Mouse (Mus musculus) kidney, postnatal 0 days (tissue): ENCODE data around the gene Slc35e2. TPM values are rescaled to one million over a fixed set of nuclear protein-coding genes. Genes with fewer than 3 reads are reported as not detected.

ENCODE experiments used
- ATAC-seq: fragments of 200-750 bp; cut with Nextera tagmentation; replicated peaks from 2 replicates; pipeline ENCODE4 v1.8.0; 2017; ENCODE audit warnings: low read depth, moderate number of reproducible peaks, moderate TSS enrichment, moderate library complexity; ENCODE audit not compliant: low FRiP score
- DNase-seq: peaks from one replicate; pipeline ENCODE4 v3.0.0-alpha.2; 2016; ENCODE audit warnings: low spot score
- H3K27ac ChIP-seq: fragments of 300-500 bp; sonication (generic); 2 replicates; pipeline ENCODE4 v1.5.1; 2014; ENCODE audit warnings: mild to moderate bottlenecking
- H3K27me3 ChIP-seq: fragments of 300-500 bp; sonication (generic); 2 replicates; pipeline ENCODE4 v1.6.1; 2014; ENCODE audit warnings: low read length, mixed read lengths; ENCODE audit not compliant: insufficient read depth
- H3K36me3 ChIP-seq: fragments of 300-500 bp; sonication (generic); 2 replicates; pipeline ENCODE4 v1.6.1; 2014; ENCODE audit warnings: low read length, mixed read lengths; ENCODE audit not compliant: insufficient read depth
- H3K4me1 ChIP-seq: fragments of 300-500 bp; sonication (generic); replicated peaks from 2 replicates; pipeline ENCODE4 v1.6.1; 2014; ENCODE audit warnings: antibody characterized with exemption, low read length, mixed read lengths; ENCODE audit not compliant: insufficient read depth
- H3K4me2 ChIP-seq: fragments of 300-500 bp; sonication (generic); 2 replicates; pipeline ENCODE4 v1.6.1; 2014; ENCODE audit warnings: mild to moderate bottlenecking, low read length, moderate library complexity, mixed read lengths
- H3K4me3 ChIP-seq: fragments of 300-500 bp; sonication (generic); replicated peaks from 2 replicates; pipeline ENCODE4 v1.5.1; 2014; ENCODE audit warnings: low read depth, low read length
- H3K9ac ChIP-seq: fragments of 300-500 bp; sonication (generic); 2 replicates; pipeline ENCODE4 v1.6.1; 2014; ENCODE audit warnings: low read depth, low read length
- H3K9me3 ChIP-seq: fragments of 300-500 bp; sonication (generic); replicated peaks from 2 replicates; pipeline ENCODE4 v1.6.1; 2016; ENCODE audit warnings: low read length, inconsistent platforms, mixed read lengths
- CTCF ChIP-seq: IDR thresholded peaks from 2 replicates; pipeline ENCODE4 v1.5.1; 2016; ENCODE audit warnings: antibody characterized with exemption, low read depth, mild to moderate bottlenecking, moderate library complexity
- WGBS: fragments of 180-500 bp; shearing (Covaris S2); extraction: QIAGEN DNeasy Blood & Tissue Kit; methylation state at CpG from one replicate; pipeline ENCODE4 v1.1.7; 2014; 5-methylcytosine and 5-hydroxymethylcytosine counted together
- polyA plus RNA-seq: library from polyadenylated mRNA; unstranded; fragments of >200 nt; fragmentation: Nextera tagmentation; extraction: Ambion mirVana; gene quantifications from 2 replicates; pipeline ENCODE4 v1.2.1, GENCODE M21; 2015

Slc35e2 gene
- polyA plus RNA-seq, 1 experiment from 2014 or later: 6.6 TPM

DNA sequence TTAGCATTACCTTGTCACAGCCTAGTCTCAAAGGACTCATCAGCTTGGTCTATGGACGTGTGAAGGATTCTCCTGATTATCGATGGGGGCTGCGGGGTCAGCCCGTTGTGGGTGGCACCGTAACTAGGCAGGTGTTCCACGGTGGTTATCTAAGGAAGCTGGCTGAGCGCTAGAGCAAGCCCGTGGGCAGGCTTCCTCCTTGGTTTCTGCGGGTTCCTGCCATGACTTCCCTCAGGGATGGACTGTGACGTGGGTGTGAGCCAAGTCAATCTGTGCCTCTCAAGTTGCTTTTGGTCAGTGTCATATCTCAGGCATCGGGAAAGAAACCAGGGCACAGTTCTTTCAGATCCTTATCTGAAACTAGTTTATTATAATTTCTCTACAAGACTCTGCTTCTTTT lies 26.3 kb upstream of the Slc35e2 start:
- Histone ChIP-seq H3K4me2 (no peak overlapping the region), H3K9me3 (no peaks in the 10 kb centered on the region), H3K4me1 (no peaks in the 10 kb centered on the region), H3K27ac (no peak overlapping the region), H3K27me3 (no peaks in the 10 kb centered on the region), H3K9ac (no peak overlapping the region), H3K36me3 (peaks cover 11% of the 10 kb centered on the region), H3K4me3 (no peak overlapping the region)
- WGBS: 83% methylated on average over 11 of the region's 11 CpGs
- TF ChIP-seq CTCF: no peak
- DNase-seq (no peak), ATAC-seq (no peak)

DNA sequence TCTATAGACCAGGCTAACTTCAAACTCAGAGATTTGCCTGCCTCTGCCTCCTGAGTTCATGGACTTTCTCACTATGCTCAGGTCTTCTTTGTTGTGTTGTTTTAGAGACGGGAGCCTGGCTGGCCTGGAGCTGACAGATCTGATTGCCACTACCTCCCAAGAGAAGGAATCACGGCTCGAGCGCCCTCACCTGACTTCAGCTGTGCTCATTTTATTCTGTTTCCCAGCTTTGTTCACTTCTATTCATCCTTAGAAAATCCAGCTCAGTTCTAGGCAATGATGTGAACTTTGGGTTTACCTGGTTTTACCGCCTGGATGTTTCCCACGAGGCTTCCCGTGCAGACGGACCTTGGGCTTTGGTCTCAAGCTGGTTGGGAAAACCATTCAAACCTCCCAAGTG lies 25.7 kb upstream of the Slc35e2 start:
- H3K36me3 ChIP-seq: peaks cover 11% of the 10 kb centered on the region
- no peak overlapping the region for H3K4me2 ChIP-seq
- H3K4me3 ChIP-seq: no peak overlapping the region
- H3K4me1 ChIP-seq: no peaks in the 10 kb centered on the region
- H3K27ac ChIP-seq: no peak overlapping the region
- H3K9me3 ChIP-seq: no peaks in the 10 kb centered on the region
- H3K27me3 ChIP-seq: no peaks in the 10 kb centered on the region
- ATAC-seq (no peak), DNase-seq (no peak)
- no peak for TF ChIP-seq CTCF
- 90% methylated on average over 8 of the region's 8 CpGs for WGBS
- no peak overlapping the region for H3K9ac ChIP-seq

DNA sequence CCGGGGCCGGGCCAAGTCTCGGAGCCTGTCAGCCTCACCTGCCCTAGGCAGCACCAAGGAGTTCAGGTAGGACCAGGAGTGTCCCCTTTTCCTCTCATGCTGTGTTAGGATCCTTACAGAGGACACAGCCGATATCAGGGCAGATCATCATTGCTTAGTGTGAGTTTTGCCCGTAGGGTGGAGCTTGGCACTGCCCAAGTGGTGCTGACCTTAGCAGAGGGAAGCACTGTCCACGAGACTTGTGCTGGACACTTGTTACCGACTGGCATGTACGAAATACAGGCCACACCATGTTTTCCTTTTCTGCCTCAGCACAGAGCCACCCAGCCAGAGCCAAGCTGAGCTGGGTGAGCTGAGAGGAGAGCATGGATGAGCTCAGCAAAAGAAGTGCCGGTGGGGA lies 24.1 kb upstream of the Slc35e2 start:
- H3K9ac ChIP-seq: no peak overlapping the region
- H3K4me1 ChIP-seq: no peaks in the 10 kb centered on the region
- no peaks in the 10 kb centered on the region for H3K9me3 ChIP-seq
- DNase-seq (no peak), ATAC-seq (no peak)
- H3K27ac ChIP-seq: no peak overlapping the region
- no peaks in the 10 kb centered on the region for H3K27me3 ChIP-seq
- H3K4me2 ChIP-seq: no peak overlapping the region
- peaks cover 11% of the 10 kb centered on the region for H3K36me3 ChIP-seq
- TF ChIP-seq CTCF: no peak
- 91% methylated on average over 9 of the region's 9 CpGs for WGBS
- H3K4me3 ChIP-seq: no peak overlapping the region

GRCm38 (mm10) chr4:155577741-155578140 lies 23.5 kb upstream of the Slc35e2 start:
- no peak for TF ChIP-seq CTCF
- Histone ChIP-seq H3K27me3 (no peaks in the 10 kb centered on the region), H3K27ac (no peak overlapping the region), H3K9me3 (no peaks in the 10 kb centered on the region), H3K9ac (no peak overlapping the region), H3K4me2 (no peak overlapping the region), H3K36me3 (peaks cover 11% of the 10 kb centered on the region), H3K4me1 (no peaks in the 10 kb centered on the region), H3K4me3 (no peak overlapping the region)
- DNase-seq (no peak), ATAC-seq (no peak)
- WGBS: 83% methylated on average over 5 of the region's 5 CpGs

DNA sequence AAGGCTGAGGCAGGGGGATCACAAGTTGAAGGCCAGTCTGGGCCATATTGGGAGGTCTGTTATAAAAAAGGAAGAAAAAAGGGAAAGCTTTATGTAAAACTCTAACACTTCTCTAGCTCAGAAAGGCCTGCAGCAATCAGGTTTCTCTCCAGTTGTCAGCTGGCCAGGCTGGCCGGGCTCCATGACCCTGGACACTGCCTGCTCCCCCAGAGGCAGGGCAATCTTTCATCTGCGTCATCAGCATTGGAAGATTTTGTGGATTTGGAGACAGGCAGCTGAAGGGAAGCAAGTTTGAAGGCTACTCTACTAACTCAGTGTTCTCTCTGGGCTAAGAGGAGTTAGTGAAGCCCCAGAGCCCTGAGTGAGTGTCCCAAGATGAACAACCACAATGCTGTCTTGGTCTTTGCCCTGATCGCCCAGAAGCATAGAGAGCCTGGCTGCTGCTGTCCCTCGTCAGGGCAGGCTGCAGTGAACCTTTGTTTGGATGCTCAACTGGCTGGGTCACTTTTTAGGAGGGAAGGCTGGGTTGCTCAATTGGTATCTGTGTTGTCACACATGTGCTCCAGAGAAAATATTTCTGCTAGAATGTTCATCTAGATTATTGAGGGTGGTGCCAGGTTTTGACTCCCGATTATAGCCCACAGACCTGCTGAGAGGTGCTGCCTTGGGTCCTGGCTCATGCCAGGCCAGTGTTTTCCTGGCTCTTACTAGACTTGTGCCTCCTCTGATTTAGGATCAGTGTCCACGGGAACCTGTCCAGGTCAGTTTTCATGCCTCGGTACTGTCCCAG lies 22.7 kb upstream of the Slc35e2 start:
- Histone ChIP-seq H3K4me1 (no peaks in the 10 kb centered on the region), H3K4me3 (no peak overlapping the region), H3K27me3 (no peaks in the 10 kb centered on the region), H3K9me3 (no peaks in the 10 kb centered on the region), H3K36me3 (peaks cover 11% of the 10 kb centered on the region), H3K4me2 (no peak overlapping the region), H3K9ac (no peak overlapping the region), H3K27ac (no peak overlapping the region)
- no peak for DNase-seq
- TF ChIP-seq CTCF: no peak
- no peak for ATAC-seq
- WGBS: 83% methylated on average over 7 of the region's 7 CpGs

- DNase-seq (peak; percentile 61), ATAC-seq (no peak)
- peak; percentile 81 for TF ChIP-seq CTCF
- H3K9ac ChIP-seq: no peak overlapping the region
- no peaks in the 10 kb centered on the region for H3K27me3 ChIP-seq
- H3K4me1 ChIP-seq: no peaks in the 10 kb centered on the region
- no peak overlapping the region for H3K27ac ChIP-seq
- H3K9me3 ChIP-seq: no peaks in the 10 kb centered on the region
- WGBS: 28% methylated on average over 1 of the region's 1 CpGs
- no peak overlapping the region for H3K4me2 ChIP-seq
- no peak overlapping the region for H3K4me3 ChIP-seq
- H3K36me3 ChIP-seq: peaks cover 26% of the 10 kb centered on the region
Measured at GRCm38 (mm10) chr4:155580420-155580819, 20.8 kb upstream of the Slc35e2 start.
